Mouse (Mus musculus) erythroblast, embryonic 14.5 days (primary cell): ENCODE results near the gene Prkn.

Source experiments
- GATA1 ChIP-seq: IDR thresholded peaks from 2 replicates; pipeline ENCODE4 v1.6.1; 2012; ENCODE audit warnings: low read length, inconsistent platforms, mixed read lengths
- TAL1 ChIP-seq: IDR thresholded peaks from 3 replicates; pipeline ENCODE4 v1.6.1; 2012; ENCODE audit warnings: low read length, inconsistent platforms, mixed read lengths

GRCm38 (mm10) chr17:11988110-11988837 is 1148.1 kb downstream of the Prkn start:
- no peak for TF ChIP-seq GATA1
- no peak for TF ChIP-seq TAL1
